Mouse (Mus musculus): ENCODE results near the gene Gucd1. TPM values are rescaled to one million over a fixed set of nuclear protein-coding genes. Genes with fewer than 3 reads are reported as not detected.
"Not testable (repeated sequence)": the region's sequence is repeated elsewhere in the genome, so short reads cannot be mapped to it uniquely, and the experiment has no call there.

The Gucd1 gene
- total RNA-seq, 1 experiment: 11.5 TPM

DNA sequence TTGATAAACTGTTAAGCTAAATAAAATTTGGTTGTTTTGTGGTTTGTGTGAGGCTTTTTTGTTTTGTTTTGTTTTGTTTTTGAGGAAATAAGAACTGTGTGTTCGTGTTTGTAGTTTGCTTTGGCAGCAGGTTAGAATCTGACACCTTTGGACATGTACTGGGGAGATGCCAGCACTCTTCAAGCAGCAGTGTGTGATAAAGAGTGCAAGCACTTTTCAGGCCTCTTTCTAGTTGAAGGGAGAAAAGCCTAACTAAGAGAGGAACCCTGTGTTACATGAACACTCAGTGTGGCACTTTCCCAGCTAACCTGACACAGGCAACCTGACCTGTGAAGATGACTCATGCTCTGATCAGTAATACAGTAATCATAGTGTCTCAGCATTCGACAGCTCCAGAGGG lies 17.7 kb upstream of the Gucd1 start:
- no peak for DNase-seq (ENCODE audit: low read depth, low spot score)
- peaks cover 38% of the 10 kb centered on the region for H3K36me3 ChIP-seq (ENCODE audit: control insufficient read depth, insufficient read depth, low read length, poor library complexity, severe bottlenecking)
- TF ChIP-seq HCFC1 (IDR thresholded peaks at IDR 0.05; ENCODE audit: borderline replicate concordance, insufficient read depth, low read length) (no peak), ZNF384 (IDR thresholded peaks at IDR 0.05; ENCODE audit: low read depth, low read length) (no peak), MAFK (IDR thresholded peaks at IDR 0.05; ENCODE audit: insufficient read depth, low read depth, low read length) (no peak), ZC3H11A (IDR thresholded peaks at IDR 0.05; ENCODE audit: borderline replicate concordance, low read depth, low read length) (no peak), CHD2 (IDR thresholded peaks at IDR 0.05; ENCODE audit: low read depth, low read length) (no peak)

DNA sequence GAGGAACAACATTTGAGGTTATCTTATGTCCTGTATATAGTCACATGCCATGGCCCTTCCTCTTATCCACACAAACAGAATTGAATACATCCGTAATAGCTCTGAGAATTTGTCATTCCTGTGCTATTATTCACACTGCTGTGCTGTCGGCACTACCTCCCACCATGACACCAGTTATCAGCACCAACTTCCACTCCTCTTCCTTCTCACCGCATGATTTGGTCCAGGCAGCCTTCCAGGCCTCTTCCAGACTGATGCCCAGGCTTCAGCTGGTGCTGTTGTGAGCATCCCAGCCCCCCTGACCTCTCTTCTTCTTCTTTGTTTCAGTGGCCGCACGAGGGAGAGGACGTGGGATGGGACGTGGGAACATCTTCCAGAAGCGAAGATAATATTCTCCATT lies 17.2 kb upstream of the Gucd1 start:
- Histone ChIP-seq H3K36me3 (ENCODE audit: control insufficient read depth, insufficient read depth, low read length, poor library complexity, severe bottlenecking) (peaks cover 42% of the 10 kb centered on the region), H3K9ac (ENCODE audit: insufficient read depth, low read depth, low read length, poor library complexity, severe bottlenecking) (no peak overlapping the region), H3K9me3 (ENCODE audit: control insufficient read depth, insufficient read depth, low read depth, low read length) (no peaks in the 10 kb centered on the region), H3K4me1 (ENCODE audit: control insufficient read depth in 2 of 2, insufficient read depth in 2 of 2, low read length in 2 of 2, poor library complexity in 1 of 2) (no peaks in the 10 kb centered on the region), H3K27ac (ENCODE audit: insufficient read depth, low read depth, low read length, poor library complexity, severe bottlenecking) (no peak overlapping the region), H3K4me3 (ENCODE audit: insufficient read depth in 1 of 2, low read depth in 1 of 2, low read length in 2 of 2, poor library complexity in 1 of 2, severe bottlenecking in 1 of 2) (no peak overlapping the region)
- in situ Hi-C loops (cut with MboI; ENCODE audit: low sequenced_read_pairs in 2 of 2, unreplicated experiment in 2 of 2): no loop called here
- no peak for TF ChIP-seq ZC3H11A (IDR thresholded peaks at IDR 0.05; ENCODE audit: borderline replicate concordance, low read depth, low read length)
- no peak for TF ChIP-seq CHD2 (IDR thresholded peaks at IDR 0.05; ENCODE audit: low read depth, low read length)
- no peak for TF ChIP-seq MAFK (IDR thresholded peaks at IDR 0.05; ENCODE audit: insufficient read depth, low read depth, low read length)
- no peak for TF ChIP-seq HCFC1 (IDR thresholded peaks at IDR 0.05; ENCODE audit: borderline replicate concordance, insufficient read depth, low read length)
- TF ChIP-seq ZNF384 (IDR thresholded peaks at IDR 0.05; ENCODE audit: low read depth, low read length): no peak
- DNase-seq (ENCODE audit: low read depth, low spot score): no peak

More for the DNA sequence above, 17.7 kb upstream of the Gucd1 start:
- Histone ChIP-seq H3K9ac (ENCODE audit: insufficient read depth, low read depth, low read length, poor library complexity, severe bottlenecking) (no peak overlapping the region), H3K9me3 (ENCODE audit: control insufficient read depth, insufficient read depth, low read depth, low read length) (no peaks in the 10 kb centered on the region), H3K27ac (ENCODE audit: insufficient read depth, low read depth, low read length, poor library complexity, severe bottlenecking) (no peak overlapping the region), H3K4me3 (ENCODE audit: insufficient read depth in 1 of 2, low read depth in 1 of 2, low read length in 2 of 2, poor library complexity in 1 of 2, severe bottlenecking in 1 of 2) (no peak overlapping the region), H3K4me1 (ENCODE audit: control insufficient read depth in 2 of 2, insufficient read depth in 2 of 2, low read length in 2 of 2, poor library complexity in 1 of 2) (no peaks in the 10 kb centered on the region)
- in situ Hi-C loops (cut with MboI; ENCODE audit: low sequenced_read_pairs in 2 of 2, unreplicated experiment in 2 of 2): no loop called here

DNA sequence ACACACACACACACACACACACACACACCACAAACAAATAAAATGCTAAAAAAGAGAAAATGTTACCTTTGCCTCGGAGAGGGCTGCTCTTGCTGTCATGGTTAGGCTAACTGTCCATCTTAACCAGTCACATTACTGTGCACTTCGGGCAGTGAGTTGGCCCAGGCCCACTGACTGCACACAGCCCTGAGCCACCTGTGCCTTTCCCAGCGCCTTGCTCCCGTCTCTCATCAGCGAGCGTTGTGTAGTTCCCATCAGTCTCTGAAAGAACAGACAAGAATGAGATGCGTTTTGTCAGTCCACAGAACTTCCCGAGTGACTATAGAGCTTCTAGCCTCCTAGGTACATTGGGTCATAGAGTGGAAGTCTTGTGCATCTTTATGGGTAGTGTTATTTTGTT lies 16.4 kb upstream of the Gucd1 start:
- Histone ChIP-seq H3K4me1 (ENCODE audit: control insufficient read depth in 2 of 2, insufficient read depth in 2 of 2, low read length in 2 of 2, poor library complexity in 1 of 2) (no peaks in the 10 kb centered on the region), H3K4me3 (ENCODE audit: insufficient read depth in 1 of 2, low read depth in 1 of 2, low read length in 2 of 2, poor library complexity in 1 of 2, severe bottlenecking in 1 of 2) (no peak overlapping the region), H3K9ac (ENCODE audit: insufficient read depth, low read depth, low read length, poor library complexity, severe bottlenecking) (no peak overlapping the region), H3K36me3 (ENCODE audit: control insufficient read depth, insufficient read depth, low read length, poor library complexity, severe bottlenecking) (peaks cover 45% of the 10 kb centered on the region), H3K9me3 (ENCODE audit: control insufficient read depth, insufficient read depth, low read depth, low read length) (no peaks in the 10 kb centered on the region), H3K27ac (ENCODE audit: insufficient read depth, low read depth, low read length, poor library complexity, severe bottlenecking) (no peak overlapping the region)
- no peak for TF ChIP-seq MAFK (IDR thresholded peaks at IDR 0.05; ENCODE audit: insufficient read depth, low read depth, low read length)
- no peak for TF ChIP-seq ZC3H11A (IDR thresholded peaks at IDR 0.05; ENCODE audit: borderline replicate concordance, low read depth, low read length)
- TF ChIP-seq CHD2 (IDR thresholded peaks at IDR 0.05; ENCODE audit: low read depth, low read length): no peak
- TF ChIP-seq HCFC1 (IDR thresholded peaks at IDR 0.05; ENCODE audit: borderline replicate concordance, insufficient read depth, low read length): no peak
- TF ChIP-seq ZNF384 (IDR thresholded peaks at IDR 0.05; ENCODE audit: low read depth, low read length): no peak
- DNase-seq (ENCODE audit: low read depth, low spot score): no peak
- in situ Hi-C loops (cut with MboI; ENCODE audit: low sequenced_read_pairs in 2 of 2, unreplicated experiment in 2 of 2): no loop called here

DNA sequence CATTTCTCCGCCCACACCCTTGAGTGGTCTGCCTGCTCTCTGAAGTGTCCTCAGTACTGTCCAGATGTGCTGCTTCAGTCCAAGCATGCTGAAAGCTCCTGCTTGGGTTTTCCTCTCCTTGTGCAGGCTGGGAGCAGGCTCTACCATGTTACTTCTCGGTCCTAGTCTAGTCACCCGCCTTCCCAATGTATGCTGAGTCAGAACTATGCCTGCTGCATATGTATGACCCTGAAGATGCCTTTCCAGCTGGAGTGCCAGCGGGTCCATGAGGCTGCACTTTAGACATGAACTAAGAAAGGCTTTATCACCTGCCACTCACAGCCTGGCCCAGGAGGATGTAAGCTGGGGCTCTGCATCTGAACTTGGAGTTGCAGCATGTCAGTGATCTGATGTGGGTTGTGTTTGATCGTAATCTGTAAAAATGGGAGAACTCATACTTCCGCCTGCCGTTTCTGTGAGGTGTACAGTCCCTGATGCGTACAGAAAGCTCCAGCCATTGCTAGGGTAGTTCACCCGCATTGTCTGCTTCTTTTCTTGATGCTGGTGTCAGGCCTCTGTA lies 13.8 kb upstream of the Gucd1 start:
- Histone ChIP-seq H3K4me1 (ENCODE audit: control insufficient read depth in 2 of 2, insufficient read depth in 2 of 2, low read length in 2 of 2, poor library complexity in 1 of 2) (no peaks in the 10 kb centered on the region), H3K9me3 (ENCODE audit: control insufficient read depth, insufficient read depth, low read depth, low read length) (no peaks in the 10 kb centered on the region), H3K9ac (ENCODE audit: insufficient read depth, low read depth, low read length, poor library complexity, severe bottlenecking) (no peak overlapping the region), H3K4me3 (ENCODE audit: insufficient read depth in 1 of 2, low read depth in 1 of 2, low read length in 2 of 2, poor library complexity in 1 of 2, severe bottlenecking in 1 of 2) (no peak overlapping the region), H3K27ac (ENCODE audit: insufficient read depth, low read depth, low read length, poor library complexity, severe bottlenecking) (no peak overlapping the region), H3K36me3 (ENCODE audit: control insufficient read depth, insufficient read depth, low read length, poor library complexity, severe bottlenecking) (peaks cover 47% of the 10 kb centered on the region)
- in situ Hi-C loops (cut with MboI; ENCODE audit: low sequenced_read_pairs in 2 of 2, unreplicated experiment in 2 of 2): no loop called here
- DNase-seq (ENCODE audit: low read depth, low spot score): no peak
- TF ChIP-seq MAFK (IDR thresholded peaks at IDR 0.05; ENCODE audit: insufficient read depth, low read depth, low read length) (no peak), ZC3H11A (IDR thresholded peaks at IDR 0.05; ENCODE audit: borderline replicate concordance, low read depth, low read length) (no peak), HCFC1 (IDR thresholded peaks at IDR 0.05; ENCODE audit: borderline replicate concordance, insufficient read depth, low read length) (no peak), ZNF384 (IDR thresholded peaks at IDR 0.05; ENCODE audit: low read depth, low read length) (no peak), CHD2 (IDR thresholded peaks at IDR 0.05; ENCODE audit: low read depth, low read length) (no peak)

DNA sequence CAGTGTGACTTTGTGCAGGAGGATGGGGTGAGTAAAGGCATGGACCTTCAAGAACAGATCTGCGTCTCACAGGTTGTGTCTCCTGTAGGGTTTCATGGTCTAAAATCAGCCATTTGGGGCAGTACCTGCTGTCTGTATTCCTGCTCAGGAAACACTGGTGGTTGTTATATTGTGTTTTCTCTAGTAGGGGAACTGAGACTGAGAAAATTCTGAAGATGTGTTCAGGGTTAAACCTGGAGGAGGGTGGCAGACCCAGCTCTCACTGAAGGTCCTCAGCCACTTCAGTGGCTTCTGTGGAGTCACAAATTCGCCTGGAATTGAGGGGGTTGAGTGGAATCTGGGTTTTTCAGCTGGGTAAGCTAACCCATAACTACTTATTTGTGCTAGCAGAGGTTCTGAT lies 12.6 kb upstream of the Gucd1 start:
- Histone ChIP-seq H3K4me1 (ENCODE audit: control insufficient read depth in 2 of 2, insufficient read depth in 2 of 2, low read length in 2 of 2, poor library complexity in 1 of 2) (no peaks in the 10 kb centered on the region), H3K27ac (ENCODE audit: insufficient read depth, low read depth, low read length, poor library complexity, severe bottlenecking) (no peak overlapping the region), H3K4me3 (ENCODE audit: insufficient read depth in 1 of 2, low read depth in 1 of 2, low read length in 2 of 2, poor library complexity in 1 of 2, severe bottlenecking in 1 of 2) (no peak overlapping the region), H3K9me3 (ENCODE audit: control insufficient read depth, insufficient read depth, low read depth, low read length) (no peaks in the 10 kb centered on the region), H3K36me3 (ENCODE audit: control insufficient read depth, insufficient read depth, low read length, poor library complexity, severe bottlenecking) (peaks cover 46% of the 10 kb centered on the region), H3K9ac (ENCODE audit: insufficient read depth, low read depth, low read length, poor library complexity, severe bottlenecking) (no peak overlapping the region)
- in situ Hi-C loops (cut with MboI; ENCODE audit: low sequenced_read_pairs in 2 of 2, unreplicated experiment in 2 of 2): no loop called here
- TF ChIP-seq MAFK (IDR thresholded peaks at IDR 0.05; ENCODE audit: insufficient read depth, low read depth, low read length): no peak
- no peak for TF ChIP-seq CHD2 (IDR thresholded peaks at IDR 0.05; ENCODE audit: low read depth, low read length)
- TF ChIP-seq ZC3H11A (IDR thresholded peaks at IDR 0.05; ENCODE audit: borderline replicate concordance, low read depth, low read length): no peak
- TF ChIP-seq ZNF384 (IDR thresholded peaks at IDR 0.05; ENCODE audit: low read depth, low read length): no peak
- no peak for TF ChIP-seq HCFC1 (IDR thresholded peaks at IDR 0.05; ENCODE audit: borderline replicate concordance, insufficient read depth, low read length)
- DNase-seq (ENCODE audit: low read depth, low spot score): no peak

DNA sequence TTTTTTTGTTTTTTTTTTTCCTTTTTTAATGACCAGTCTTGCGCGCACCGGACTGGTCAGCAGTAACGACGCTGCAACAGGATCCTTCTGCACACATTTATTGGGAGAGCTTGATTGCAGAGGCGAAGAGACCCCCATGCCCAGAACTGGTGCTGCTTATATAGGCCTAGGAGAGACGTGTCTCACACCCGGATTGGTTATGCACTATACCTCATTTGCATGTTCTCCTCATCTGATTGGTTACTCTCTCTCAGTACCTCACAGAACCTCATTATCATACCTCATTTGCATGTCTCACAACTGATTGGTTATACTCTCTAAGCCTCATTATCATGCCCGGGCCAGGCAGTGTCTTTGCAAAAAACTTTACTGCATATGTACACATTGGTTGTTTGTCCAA lies 7.7 kb upstream of the Gucd1 start:
- DNase-seq (ENCODE audit: low read depth, low spot score); H3K4me3 ChIP-seq (ENCODE audit: insufficient read depth in 1 of 2, low read depth in 1 of 2, low read length in 2 of 2, poor library complexity in 1 of 2, severe bottlenecking in 1 of 2); H3K4me1 ChIP-seq (ENCODE audit: control insufficient read depth in 2 of 2, insufficient read depth in 2 of 2, low read length in 2 of 2, poor library complexity in 1 of 2); H3K27ac ChIP-seq (ENCODE audit: insufficient read depth, low read depth, low read length, poor library complexity, severe bottlenecking); H3K9me3 ChIP-seq (ENCODE audit: control insufficient read depth, insufficient read depth, low read depth, low read length); H3K9ac ChIP-seq (ENCODE audit: insufficient read depth, low read depth, low read length, poor library complexity, severe bottlenecking); in situ Hi-C loops (cut with MboI; ENCODE audit: low sequenced_read_pairs in 2 of 2, unreplicated experiment in 2 of 2): not testable (repeated sequence)
- peaks cover 35% of the 10 kb centered on the region for H3K36me3 ChIP-seq (ENCODE audit: control insufficient read depth, insufficient read depth, low read length, poor library complexity, severe bottlenecking)
